Mouse (Mus musculus) myocyte (in vitro differentiated cells): Measurements from ENCODE around the gene Fcgr3. TPM values are rescaled to one million over a fixed set of nuclear protein-coding genes. Genes with fewer than 3 reads are reported as not detected.

Experiments used
- H3K27me3 ChIP-seq: one replicate; pipeline ENCODE4 v1.6.1; 2011; ENCODE audit not compliant: control insufficient read depth, insufficient read depth, insufficient read length
- H3K36me3 ChIP-seq: one replicate; pipeline ENCODE4 v1.6.1; 2011; ENCODE audit not compliant: control insufficient read depth, insufficient read depth
- H3K4me2 ChIP-seq: one replicate; pipeline ENCODE4 v1.6.1; 2011; ENCODE audit warnings: low read depth, control low read depth
- H3K4me3 ChIP-seq: one replicate; pipeline ENCODE4 v1.5.1; 2011; ENCODE audit warnings: mild to moderate bottlenecking, control low read depth, moderate library complexity
- H3K79me2 ChIP-seq: one replicate; pipeline ENCODE4 v1.6.1; 2011; ENCODE audit not compliant: control insufficient read depth, insufficient read depth
- H3ac ChIP-seq: one replicate; pipeline ENCODE4 v1.6.1; 2011; ENCODE audit not compliant: control insufficient read depth, insufficient read length
- CEBPB ChIP-seq: IDR thresholded peaks from 2 replicates; pipeline ENCODE4 v1.6.1; 2011; ENCODE audit warnings: mild to moderate bottlenecking, moderate library complexity; ENCODE audit not compliant: poor library complexity, insufficient read depth, severe bottlenecking
- E2F4 ChIP-seq: IDR thresholded peaks from one replicate; pipeline ENCODE4 v1.6.1; 2011; ENCODE audit warnings: mild to moderate bottlenecking, control low read depth, moderate library complexity; ENCODE audit not compliant: insufficient read depth
- MAX ChIP-seq: IDR thresholded peaks from one replicate; pipeline ENCODE4 v1.6.1; 2011; ENCODE audit warnings: low read depth, mild to moderate bottlenecking, control low read depth
- MYOD1 ChIP-seq, 3 experiments: IDR thresholded peaks; one replicate each; pipeline ENCODE4 v1.6.1; 2011; ENCODE audit warnings: control low read depth in 2 of 3, low read depth in 2 of 3, mild to moderate bottlenecking in 2 of 3, moderate library complexity in 1 of 3; ENCODE audit not compliant: insufficient read length in 2 of 3, control insufficient read depth in 1 of 3
- MYOG ChIP-seq, 3 experiments: IDR thresholded peaks; one replicate each; pipeline ENCODE4 v1.6.1; 2011; ENCODE audit warnings: control low read depth in 2 of 3, low read depth in 2 of 3, mild to moderate bottlenecking in 2 of 3; ENCODE audit not compliant: insufficient read length in 2 of 3, control insufficient read depth in 1 of 3, insufficient read depth in 1 of 3
- POLR2A ChIP-seq: IDR thresholded peaks from one replicate; pipeline ENCODE4 v1.6.1; 2011; ENCODE audit warnings: low read depth, mild to moderate bottlenecking, control low read depth, moderate library complexity; ENCODE audit not compliant: insufficient read length
- POLR2AphosphoS2 ChIP-seq: IDR thresholded peaks from one replicate; pipeline ENCODE4 v1.6.1; 2011; ENCODE audit warnings: low read depth, control low read depth; ENCODE audit not compliant: insufficient read length
- REST ChIP-seq: IDR thresholded peaks from one replicate; pipeline ENCODE4 v1.6.1; 2011; ENCODE audit warnings: mild to moderate bottlenecking, control low read depth, moderate library complexity; ENCODE audit not compliant: insufficient read depth, insufficient read length
- SRF ChIP-seq: IDR thresholded peaks from one replicate; pipeline ENCODE4 v1.6.1; 2011; ENCODE audit warnings: low read depth; ENCODE audit not compliant: control insufficient read depth, insufficient read length
- TCF12 ChIP-seq: IDR thresholded peaks from one replicate; pipeline ENCODE4 v1.6.1; 2011; ENCODE audit warnings: mild to moderate bottlenecking, control low read depth; ENCODE audit not compliant: poor library complexity, insufficient read depth, severe bottlenecking
- TCF3 ChIP-seq: IDR thresholded peaks from one replicate; pipeline ENCODE4 v1.6.1; 2011; ENCODE audit warnings: low read depth, control low read depth; ENCODE audit not compliant: insufficient read length
- USF1 ChIP-seq: IDR thresholded peaks from one replicate; pipeline ENCODE4 v1.6.1; 2011; ENCODE audit warnings: low read depth, mild to moderate bottlenecking, control low read depth, moderate library complexity
- polyA plus RNA-seq: library from polyadenylated mRNA; unstranded; fragments of >200 nt; fragmentation: generic; extraction: Trizol; gene quantifications from one replicate; pipeline ENCODE4 v1.2.1, GENCODE M21; 2012; ENCODE audit warnings: missing spikeins

Fcgr3 gene
- polyA plus RNA-seq, 1 experiment = 0.05 TPM

DNA sequence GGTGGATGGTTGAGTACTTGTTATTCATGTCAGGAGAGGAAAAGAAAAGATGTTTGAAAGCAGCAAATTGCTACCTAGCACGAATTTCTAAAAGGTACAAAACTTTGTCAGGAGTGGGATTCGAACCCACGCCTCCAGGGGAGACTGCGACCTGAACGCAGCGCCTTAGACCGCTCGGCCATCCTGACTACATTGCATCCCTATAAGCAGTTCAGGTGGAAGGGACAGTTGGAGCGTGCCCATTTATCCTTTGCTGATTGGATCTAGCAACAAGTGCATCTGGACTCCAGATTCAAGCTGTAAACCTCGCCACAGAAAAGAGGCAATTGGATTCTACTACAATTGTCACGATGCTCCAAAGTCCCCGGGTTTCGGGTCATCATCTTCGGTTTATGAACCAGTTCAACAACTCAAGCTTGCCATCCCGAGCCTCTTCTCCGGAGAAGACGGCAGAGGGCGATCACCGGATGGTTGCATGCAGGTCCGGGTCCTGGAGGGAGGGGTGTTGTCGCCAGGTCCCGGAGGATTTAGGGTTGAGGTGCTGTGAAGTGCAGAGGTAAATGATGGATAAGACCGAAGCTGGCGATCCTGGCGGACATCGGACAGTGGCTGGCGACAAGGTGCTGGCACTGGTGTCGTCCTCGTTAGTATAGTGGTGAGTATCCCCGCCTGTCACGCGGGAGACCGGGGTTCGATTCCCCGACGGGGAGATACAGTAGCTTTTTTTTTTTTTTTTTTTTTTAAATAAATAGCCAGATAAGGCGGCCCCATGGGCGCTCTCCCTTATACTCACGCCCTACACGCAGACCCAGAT is 37.2 kb upstream of the Fcgr3 start:
- peak overlapping the region; percentile 47 for H3K4me3 ChIP-seq
- peak overlapping the region; percentile 80 for H3K4me2 ChIP-seq
- TF ChIP-seq TCF3 (no peak), SRF (no peak), CEBPB (no peak), REST (no peak), TCF12 (no peak), MYOD1 (IDR thresholded peaks at IDR 0.05; ENCODE audit: control insufficient read depth in 1 of 3, insufficient read length in 2 of 3, low read depth in 2 of 3) (no peak), USF1 (no peak)
- no peaks in the 10 kb centered on the region for H3K79me2 ChIP-seq
- H3K27me3 ChIP-seq = no peaks in the 10 kb centered on the region
- H3K36me3 ChIP-seq = no peaks in the 10 kb centered on the region
- no peak overlapping the region for H3ac ChIP-seq

DNA sequence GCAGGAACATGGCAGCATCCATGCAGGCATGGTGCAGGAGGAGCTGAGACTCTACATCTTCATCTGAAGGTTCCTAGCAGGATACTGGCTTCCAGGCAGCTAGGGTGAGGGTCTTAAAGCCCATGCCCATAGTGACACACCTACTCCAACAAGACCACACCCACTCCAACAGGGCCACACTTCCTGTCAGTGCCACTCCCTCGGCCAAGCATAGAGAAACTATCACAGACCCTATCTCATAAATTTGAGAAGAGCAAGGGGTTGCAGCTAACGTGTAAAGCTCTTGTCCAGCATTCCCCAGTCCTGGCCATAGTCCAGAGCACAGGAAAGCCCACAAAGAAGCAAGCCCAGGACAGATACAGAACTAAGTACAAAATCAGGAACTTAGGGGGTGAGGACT is 36.3 kb upstream of the Fcgr3 start:
- Histone ChIP-seq H3ac (no peak overlapping the region), H3K36me3 (no peaks in the 10 kb centered on the region), H3K4me3 (no peak overlapping the region), H3K27me3 (no peaks in the 10 kb centered on the region), H3K79me2 (no peaks in the 10 kb centered on the region), H3K4me2 (no peak overlapping the region)
- no peak for TF ChIP-seq CEBPB
- TF ChIP-seq POLR2AphosphoS2 = no peak
- TF ChIP-seq TCF12 = no peak
- TF ChIP-seq SRF = no peak
- TF ChIP-seq MYOG (IDR thresholded peaks at IDR 0.05; ENCODE audit: control insufficient read depth in 1 of 3, insufficient read depth in 1 of 3, insufficient read length in 2 of 3, low read depth in 2 of 3) = no peak

DNA sequence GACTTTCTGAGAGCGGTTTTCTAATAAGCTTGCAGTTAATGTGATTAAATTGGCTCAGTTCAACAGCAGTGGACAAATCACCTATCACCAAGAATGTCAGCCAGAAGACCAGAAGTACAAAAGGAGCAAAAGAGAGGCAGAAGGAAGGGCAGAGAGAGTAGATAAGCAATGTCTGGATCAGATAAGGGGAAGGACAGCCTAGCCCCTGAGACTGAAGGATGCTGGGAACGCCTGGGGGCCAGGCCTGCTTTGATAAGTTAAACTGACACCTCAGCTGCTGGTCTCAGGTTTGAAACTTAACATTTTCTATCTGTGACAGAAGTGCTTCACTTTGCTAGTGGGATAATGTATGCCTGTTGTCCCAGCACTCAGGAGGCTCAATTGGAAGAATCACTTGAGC is 32.9 kb upstream of the Fcgr3 start:
- no peaks in the 10 kb centered on the region for H3K79me2 ChIP-seq
- H3K4me3 ChIP-seq = no peak overlapping the region
- no peak overlapping the region for H3ac ChIP-seq
- H3K4me2 ChIP-seq = no peak overlapping the region
- no peaks in the 10 kb centered on the region for H3K36me3 ChIP-seq
- TF ChIP-seq TCF3 (no peak), REST (no peak), POLR2A (no peak), E2F4 (no peak), MYOD1 (IDR thresholded peaks at IDR 0.05; ENCODE audit: control insufficient read depth in 1 of 3, insufficient read length in 2 of 3, low read depth in 2 of 3) (no peak), SRF (no peak), MAX (no peak), POLR2AphosphoS2 (no peak), USF1 (no peak), CEBPB (no peak), MYOG (IDR thresholded peaks at IDR 0.05; ENCODE audit: control insufficient read depth in 1 of 3, insufficient read depth in 1 of 3, insufficient read length in 2 of 3, low read depth in 2 of 3) (no peak), TCF12 (no peak)
- H3K27me3 ChIP-seq = no peaks in the 10 kb centered on the region

DNA sequence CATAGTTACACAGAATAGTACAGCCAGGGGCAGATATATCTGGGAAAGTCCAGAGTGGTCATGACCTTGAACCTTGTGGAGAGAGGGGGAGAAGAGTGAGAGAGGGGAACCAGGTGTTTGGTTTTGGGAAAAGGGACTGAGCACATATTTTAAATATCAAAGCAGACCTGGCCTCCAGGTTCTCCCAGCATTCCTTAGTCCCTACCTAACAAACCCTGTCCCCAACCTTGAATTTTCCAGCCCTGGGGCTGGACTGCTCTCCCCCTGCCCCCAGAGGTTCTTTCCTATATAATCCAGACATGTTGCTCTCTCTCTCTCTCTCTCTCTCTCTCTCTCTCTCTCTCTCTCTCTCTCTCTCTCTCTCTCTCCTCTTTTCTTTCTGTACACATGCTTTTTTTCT is 32.4 kb upstream of the Fcgr3 start:
- Histone ChIP-seq H3K27me3 (no peaks in the 10 kb centered on the region), H3K4me3 (no peak overlapping the region), H3K4me2 (no peak overlapping the region), H3ac (no peak overlapping the region), H3K36me3 (no peaks in the 10 kb centered on the region), H3K79me2 (no peaks in the 10 kb centered on the region)
- TF ChIP-seq USF1 = no peak

DNA sequence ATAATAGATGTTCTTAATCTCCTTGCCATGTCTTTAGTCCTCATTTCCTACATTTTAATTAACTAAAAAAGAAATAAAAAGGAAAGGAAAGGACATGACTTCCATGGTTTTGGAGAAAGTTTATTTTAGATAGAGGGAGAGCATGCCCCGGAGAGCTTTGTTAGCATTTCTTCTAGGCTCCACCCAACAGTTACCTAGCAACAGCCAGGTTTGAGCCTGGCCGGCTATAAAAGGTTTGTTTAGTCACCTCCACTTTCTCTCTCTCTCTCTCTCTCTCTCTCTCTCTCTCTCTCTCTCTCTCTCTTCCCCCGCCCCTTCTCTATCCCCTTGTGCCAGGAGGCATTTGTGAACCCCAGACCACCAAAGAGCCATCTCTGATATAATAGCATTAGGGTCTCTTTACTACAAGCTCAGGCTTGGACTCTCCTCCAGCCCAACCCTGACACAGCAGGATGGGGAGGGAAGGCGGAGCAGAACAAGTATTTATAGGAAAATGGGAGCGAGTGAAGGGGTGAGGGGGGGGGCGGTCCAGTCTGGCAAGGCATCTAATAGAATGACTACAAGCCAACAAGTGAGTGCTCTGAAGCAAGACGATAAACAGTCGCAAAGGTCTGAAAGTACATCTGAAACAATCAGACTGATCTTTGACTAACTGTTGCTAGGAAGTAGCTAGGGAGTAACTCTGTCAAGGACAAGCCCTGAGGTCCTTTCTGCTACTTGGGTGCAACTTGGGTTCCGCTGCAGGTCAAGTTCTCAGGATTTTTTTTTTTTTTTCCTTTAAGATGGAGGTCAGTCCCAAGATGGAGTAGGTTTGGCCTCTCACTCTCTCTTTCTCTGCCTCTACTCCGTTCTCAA is 31.6 kb upstream of the Fcgr3 start:
- no peak overlapping the region for H3K4me2 ChIP-seq
- no peaks in the 10 kb centered on the region for H3K79me2 ChIP-seq
- TF ChIP-seq E2F4 = no peak
- no peak for TF ChIP-seq POLR2AphosphoS2
- no peak for TF ChIP-seq TCF12
- no peak overlapping the region for H3ac ChIP-seq
- no peaks in the 10 kb centered on the region for H3K27me3 ChIP-seq
- no peak overlapping the region for H3K4me3 ChIP-seq
- H3K36me3 ChIP-seq = no peaks in the 10 kb centered on the region

DNA sequence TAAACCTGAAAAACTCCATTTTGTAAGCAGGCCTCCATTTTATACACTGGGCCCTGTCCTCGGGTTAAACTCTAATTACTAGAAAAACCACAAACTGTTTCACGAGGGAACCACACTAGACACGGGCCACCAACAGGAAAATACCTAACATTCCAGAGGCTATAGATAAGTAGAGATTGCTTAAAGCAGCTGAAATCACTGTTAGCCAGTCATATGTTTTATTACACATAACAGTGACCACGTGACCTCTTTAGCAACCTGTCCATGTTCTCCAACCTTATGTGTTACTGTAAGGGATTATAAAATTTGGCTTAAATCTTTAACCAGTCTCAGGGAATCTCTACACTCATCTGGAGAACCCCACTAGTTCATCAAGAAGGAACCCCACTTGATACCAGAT is 29.7 kb upstream of the Fcgr3 start:
- TF ChIP-seq USF1 = peak; percentile 65
- no peak for TF ChIP-seq CEBPB
- H3K36me3 ChIP-seq = no peaks in the 10 kb centered on the region
- H3ac ChIP-seq = no peak overlapping the region
- H3K79me2 ChIP-seq = no peaks in the 10 kb centered on the region
- H3K4me3 ChIP-seq = no peak overlapping the region
- H3K4me2 ChIP-seq = no peak overlapping the region
- H3K27me3 ChIP-seq = no peaks in the 10 kb centered on the region
